Mouse (Mus musculus) megakaryocyte progenitor cell, adult 5-6 weeks (primary cell): ENCODE measurements around the gene Olfr1453. TPM values are rescaled to one million over a fixed set of nuclear protein-coding genes. Genes with fewer than 3 reads are reported as not detected.
"Not testable (repeated sequence)": the region's sequence is repeated elsewhere in the genome, so short reads cannot be mapped to it uniquely, and the experiment has no call there.

Experiments
- ATAC-seq: replicated peaks from 2 replicates; pipeline ENCODE4 v1.8.0; 2016; ENCODE audit warnings: mild to moderate bottlenecking, moderate TSS enrichment, inconsistent platforms; ENCODE audit not compliant: poor library complexity
- total RNA-seq, 2 experiments: library from RNA; stranded (forward) in 1 of 2; stranded (reverse) in 1 of 2; fragments of 157-497, 149-512 nt in 1 of 2; fragments of 200-1000 nt in 1 of 2; gene quantifications; 2 replicates each; pipeline versions ENCODE4 v1.2.3 to v1.2.4; 2015 to 2017

Olfr1453 gene
- total RNA-seq (2015) (not detected in 2 replicates), total RNA-seq (2017) (not detected in 2 replicates)

DNA sequence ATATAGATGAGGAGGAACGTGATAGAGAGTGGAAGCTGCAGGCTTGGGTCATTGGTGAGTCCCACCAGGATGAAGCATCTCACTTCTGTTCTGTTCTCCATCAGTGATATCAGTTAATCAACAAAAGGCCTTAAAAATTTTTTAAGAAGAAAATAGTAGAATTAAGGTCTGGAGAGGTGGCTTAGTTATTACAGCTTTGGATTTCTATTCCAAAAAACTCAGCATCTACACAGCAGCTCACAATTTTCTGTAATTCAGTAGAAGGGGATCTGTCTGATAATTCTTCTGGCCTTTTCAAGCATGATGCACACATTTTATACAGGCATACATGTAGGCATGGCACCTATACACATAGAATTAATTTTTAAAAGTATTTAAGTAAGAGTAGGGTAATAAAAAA lies at the start of gene Olfr1453:
Gene Olfr1453 (minus strand): TSS at position 101 of the 400 bp plus-strand sequence.
- ATAC-seq = no peak

DNA sequence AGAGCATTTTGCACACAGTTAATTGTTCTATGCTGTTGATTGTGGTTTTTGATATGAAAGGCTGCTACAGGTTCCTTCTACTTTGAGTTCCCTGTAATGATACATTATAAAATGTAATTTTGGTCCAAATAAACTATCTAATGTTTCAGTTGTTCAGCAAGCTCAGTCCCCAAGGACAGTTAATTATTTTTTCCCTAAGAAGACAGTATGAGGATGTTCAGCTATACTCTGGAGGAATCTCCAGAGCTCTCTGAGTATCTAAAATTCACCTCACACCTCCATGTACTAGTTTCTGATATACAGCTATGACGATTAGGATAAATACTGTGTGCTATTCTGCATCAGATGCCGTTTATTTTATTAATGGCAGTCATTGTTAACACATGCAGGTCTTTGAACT lies 32.2 kb upstream of the Olfr1453 start, which contains the start of gene Olfr1454:
Gene Olfr1454 (plus strand): TSS at position 301 of the 400 bp plus-strand sequence.
- no peak for ATAC-seq

DNA sequence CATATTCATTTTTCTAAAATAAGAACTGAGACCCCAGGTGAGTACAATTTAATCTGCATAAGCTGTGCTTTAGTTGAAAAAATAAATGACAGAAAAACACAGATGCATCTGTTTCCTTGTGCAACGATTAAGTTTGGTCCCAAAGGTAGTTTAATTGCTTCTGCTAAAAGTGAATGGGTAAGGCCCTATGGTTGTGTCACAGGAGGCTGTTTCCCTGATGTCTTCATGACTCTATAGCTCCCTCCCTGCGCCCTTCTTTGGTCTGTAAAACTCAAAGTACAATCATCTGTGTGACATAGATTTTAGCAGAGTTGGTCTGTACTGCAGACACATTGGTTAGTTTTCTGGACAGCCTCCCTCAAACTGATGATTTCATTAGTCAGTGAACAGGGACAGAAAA lies 33.4 kb downstream of the Olfr1453 start, which contains the start of gene Olfr1451:
Gene Olfr1451 (plus strand): TSS at position 301 of the 400 bp plus-strand sequence.
- no peak for ATAC-seq

DNA sequence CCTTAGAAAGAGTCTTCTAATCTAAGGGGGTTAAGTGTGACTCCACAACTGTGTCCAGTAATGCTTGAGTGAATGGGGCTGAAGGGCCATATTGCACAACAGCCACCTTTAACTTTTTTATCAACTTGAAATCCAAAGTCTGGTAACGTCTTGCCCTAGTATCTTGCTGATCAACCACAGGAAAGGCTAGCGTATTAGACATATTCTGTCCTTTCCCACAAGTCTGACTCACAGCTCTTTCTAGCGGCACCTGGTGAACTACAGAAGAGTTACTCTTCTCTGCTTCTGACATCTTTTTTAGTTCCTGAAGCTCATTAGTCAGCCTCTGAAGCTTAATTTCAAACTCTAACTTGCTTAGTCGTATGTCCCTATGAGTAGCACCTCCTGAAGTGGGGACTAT lies 35.8 kb downstream of the Olfr1453 start:
- ATAC-seq = not testable (repeated sequence)

Other genes starting within 250 kb of the Olfr1453 start
- gene Zfp91, start 232.2 kb downstream of the Olfr1453 start, total RNA-seq (2015) = 70.4 and 79.9 TPM in 2 replicates
- 85.2 and 92.8 TPM in 2 replicates for gene Zfp91, start 232.2 kb downstream of the Olfr1453 start, total RNA-seq (2017)
- 4.6 and 9.2 TPM in 2 replicates for gene Lpxn, start 232.1 kb downstream of the Olfr1453 start, total RNA-seq (2015)
- gene Lpxn, start 232.1 kb downstream of the Olfr1453 start, total RNA-seq (2017) = 5.1 and 6.2 TPM in 2 replicates
- gene Gm5244, start 181.6 kb downstream of the Olfr1453 start, total RNA-seq (2015) = not detected in 2 replicates
- not detected in 2 replicates for gene Gm5244, start 181.6 kb downstream of the Olfr1453 start, total RNA-seq (2017)
- not detected in 2 replicates for gene Olfr1444, start 171.0 kb downstream of the Olfr1453 start, total RNA-seq (2015)
- gene Olfr1444, start 171.0 kb downstream of the Olfr1453 start, total RNA-seq (2017) = not detected in 2 replicates
- not detected in 2 replicates for gene Olfr1445, start 144.5 kb downstream of the Olfr1453 start, total RNA-seq (2015)
- gene Olfr1445, start 144.5 kb downstream of the Olfr1453 start, total RNA-seq (2017) = not detected in 2 replicates
- not detected in 2 replicates for gene Olfr1446, start 134.8 kb downstream of the Olfr1453 start, total RNA-seq (2015)
- gene Olfr1446, start 134.8 kb downstream of the Olfr1453 start, total RNA-seq (2017) = not detected in 2 replicates
- not detected in 2 replicates for gene Olfr1447, start 124.6 kb downstream of the Olfr1453 start, total RNA-seq (2015)
- not detected in 2 replicates for gene Olfr1447, start 124.6 kb downstream of the Olfr1453 start, total RNA-seq (2017)
- gene Olfr1448, start 103.9 kb downstream of the Olfr1453 start, total RNA-seq (2015) = not detected in 2 replicates
- not detected in 2 replicates for gene Olfr1448, start 103.9 kb downstream of the Olfr1453 start, total RNA-seq (2017)
- gene Olfr1449, start 97.5 kb downstream of the Olfr1453 start, total RNA-seq (2015) = not detected in 2 replicates
- gene Olfr1449, start 97.5 kb downstream of the Olfr1453 start, total RNA-seq (2017) = not detected in 2 replicates
- not detected in 2 replicates for gene Olfr1450, start 78.1 kb downstream of the Olfr1453 start, total RNA-seq (2015)
- not detected in 2 replicates for gene Olfr1450, start 78.1 kb downstream of the Olfr1453 start, total RNA-seq (2017)
- not detected in 2 replicates for gene Olfr1451, start 33.3 kb downstream of the Olfr1453 start, total RNA-seq (2015)
- gene Olfr1451, start 33.3 kb downstream of the Olfr1453 start, total RNA-seq (2017) = not detected in 2 replicates
- gene Olfr1454, start 32.3 kb upstream of the Olfr1453 start, total RNA-seq (2015) = not detected in 2 replicates
- gene Olfr1454, start 32.3 kb upstream of the Olfr1453 start, total RNA-seq (2017) = not detected in 2 replicates
- not detected in 2 replicates for gene Olfr1457, start 69.6 kb upstream of the Olfr1453 start, total RNA-seq (2015)
- not detected in 2 replicates for gene Olfr1457, start 69.6 kb upstream of the Olfr1453 start, total RNA-seq (2017)
- gene Olfr1458, start 78.4 kb upstream of the Olfr1453 start, total RNA-seq (2015) = not detected in 2 replicates
- not detected in 2 replicates for gene Olfr1458, start 78.4 kb upstream of the Olfr1453 start, total RNA-seq (2017)
- not detected in 2 replicates for gene Olfr1459, start 121.2 kb upstream of the Olfr1453 start, total RNA-seq (2015)
- not detected in 2 replicates for gene Olfr1459, start 121.2 kb upstream of the Olfr1453 start, total RNA-seq (2017)
- gene Olfr1461, start 134.7 kb upstream of the Olfr1453 start, total RNA-seq (2015) = not detected in 2 replicates
- not detected in 2 replicates for gene Olfr1461, start 134.7 kb upstream of the Olfr1453 start, total RNA-seq (2017)
- gene Olfr1462, start 157.4 kb upstream of the Olfr1453 start, total RNA-seq (2015) = not detected in 2 replicates
- not detected in 2 replicates for gene Olfr1462, start 157.4 kb upstream of the Olfr1453 start, total RNA-seq (2017)
- not detected in 2 replicates for gene Olfr1463, start 203.0 kb upstream of the Olfr1453 start, total RNA-seq (2015)
- not detected in 2 replicates for gene Olfr1463, start 203.0 kb upstream of the Olfr1453 start, total RNA-seq (2017)